Mouse (Mus musculus) limb, embryonic 15.5 days (tissue): ENCODE results near the gene Lpgat1. TPM values are rescaled to one million over a fixed set of nuclear protein-coding genes. Genes with fewer than 3 reads are reported as not detected.

Source experiments
- ATAC-seq: fragments of 200-750 bp; cut with Nextera tagmentation; 2 replicates; pipeline ENCODE4 v1.8.0; 2017; ENCODE audit warnings: low read depth, moderate TSS enrichment; ENCODE audit not compliant: insufficient number of reproducible peaks, low FRiP score, low TSS enrichment
- H3K27ac ChIP-seq: fragments of 300-500 bp; sonication (generic); 2 replicates; pipeline ENCODE4 v1.5.1; 2015; ENCODE audit warnings: moderate library complexity, mild to moderate bottlenecking, inconsistent platforms
- H3K27me3 ChIP-seq: fragments of 300-500 bp; sonication (generic); 2 replicates; pipeline ENCODE4 v1.6.1; 2015; ENCODE audit warnings: inconsistent platforms
- H3K36me3 ChIP-seq: fragments of 300-500 bp; sonication (generic); 2 replicates; pipeline ENCODE4 v1.6.1; 2015; ENCODE audit warnings: inconsistent platforms
- H3K4me1 ChIP-seq: fragments of 300-500 bp; sonication (generic); 2 replicates; pipeline ENCODE4 v1.6.1; 2015; ENCODE audit warnings: inconsistent platforms
- H3K4me2 ChIP-seq: fragments of 300-500 bp; sonication (generic); 2 replicates; pipeline ENCODE4 v1.6.1; 2015; ENCODE audit warnings: mild to moderate bottlenecking, inconsistent platforms
- H3K4me3 ChIP-seq: fragments of 300-500 bp; sonication (generic); 2 replicates; pipeline ENCODE4 v1.5.1; 2015; ENCODE audit warnings: mild to moderate bottlenecking, inconsistent platforms
- H3K9ac ChIP-seq: fragments of 300-500 bp; sonication (generic); 2 replicates; pipeline ENCODE4 v1.6.1; 2015; ENCODE audit warnings: inconsistent platforms
- H3K9me3 ChIP-seq: fragments of 300-500 bp; sonication (generic); 2 replicates; pipeline ENCODE4 v1.6.1; 2016; ENCODE audit warnings: inconsistent platforms
- WGBS: fragments of 180-500 bp; shearing (Covaris S2); methylation state at CpG from one replicate; pipeline ENCODE4 v1.1.7; 2015; 5-methylcytosine and 5-hydroxymethylcytosine counted together
- polyA plus RNA-seq: library from polyadenylated mRNA; unstranded; fragments of >200 nt; fragmentation: Nextera tagmentation; extraction: Ambion mirVana; gene quantifications from 2 replicates; pipeline ENCODE4 v1.2.1, GENCODE M21; 2015

Lpgat1 gene
- polyA plus RNA-seq, 1 experiment from 2014 or later: 20.9 TPM

DNA sequence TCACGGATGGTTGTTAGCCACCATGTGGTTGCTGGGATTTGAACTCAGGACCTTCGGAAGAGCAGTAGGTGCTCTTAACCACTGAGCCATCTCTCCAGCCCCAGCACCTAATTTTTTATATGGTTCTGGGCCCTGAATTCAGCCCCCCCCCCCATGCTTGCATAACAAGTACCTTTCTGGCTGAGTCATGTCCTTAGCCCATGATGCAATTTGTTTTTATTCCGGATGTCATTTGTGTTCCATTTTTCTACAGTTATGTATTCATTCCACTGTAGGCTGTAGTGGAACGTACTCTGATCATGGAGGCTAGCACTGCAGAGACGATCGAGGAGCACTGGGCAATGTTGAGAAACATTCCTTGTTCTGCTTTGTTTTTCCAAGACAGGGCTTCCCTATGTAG is 115.8 kb downstream of the Lpgat1 start:
- Histone ChIP-seq H3K4me1 (0 out of 2 replicates have a peak, but pooled peaks cover 5% of the 10 kb centered on the region), H3K36me3 (peaks cover 32% of the 10 kb centered on the region), H3K27me3 (no peaks in the 10 kb centered on the region), H3K9ac (no peak overlapping the region), H3K27ac (no peak overlapping the region), H3K9me3 (no peaks in the 10 kb centered on the region), H3K4me2 (no peak overlapping the region), H3K4me3 (no peak overlapping the region)
- no peak for ATAC-seq
- WGBS: 92% methylated on average over 6 of the region's 6 CpGs

Other genes with a start within 250 kb of the Lpgat1 start
- 44.0 and 47.7 TPM in 2 replicates for gene Dtl, start 142.3 kb upstream of the Lpgat1 start, polyA plus RNA-seq
- 41.3 and 44.6 TPM in 2 replicates for gene Ints7, start 142.2 kb upstream of the Lpgat1 start, polyA plus RNA-seq
- gene Nek2, start 103.6 kb downstream of the Lpgat1 start, polyA plus RNA-seq: 24.2 and 25.4 TPM in 2 replicates
- gene Slc30a1, start 188.9 kb downstream of the Lpgat1 start, polyA plus RNA-seq: 3.4 and 4.0 TPM in 2 replicates